Mouse (Mus musculus) forebrain, embryonic 15.5 days (tissue): ENCODE measurements around the gene Suz12. TPM values are rescaled to one million over a fixed set of nuclear protein-coding genes. Genes with fewer than 3 reads are reported as not detected.
"Not testable (repeated sequence)": the region's sequence is repeated elsewhere in the genome, so short reads cannot be mapped to it uniquely, and the experiment has no call there.

Experiments used
- ATAC-seq: fragments of 200-750 bp; cut with Nextera tagmentation; replicated peaks from 2 replicates; pipeline ENCODE4 v1.8.0; 2017; ENCODE audit warnings: mild to moderate bottlenecking, moderate TSS enrichment, moderate library complexity
- H3K27ac ChIP-seq: fragments of 300-500 bp; sonication (generic); replicated peaks from 2 replicates; pipeline ENCODE4 v1.5.1; 2015; ENCODE audit warnings: mild to moderate bottlenecking, inconsistent platforms
- H3K27me3 ChIP-seq: fragments of 300-500 bp; sonication (generic); 2 replicates; pipeline ENCODE4 v1.6.1; 2015; ENCODE audit warnings: inconsistent platforms
- H3K36me3 ChIP-seq: fragments of 300-500 bp; sonication (generic); 2 replicates; pipeline ENCODE4 v1.6.1; 2015; ENCODE audit warnings: mild to moderate bottlenecking, inconsistent platforms
- H3K4me1 ChIP-seq: fragments of 300-500 bp; sonication (generic); 2 replicates; pipeline ENCODE4 v1.6.1; 2015; ENCODE audit warnings: inconsistent platforms
- H3K4me2 ChIP-seq: fragments of 300-500 bp; sonication (generic); replicated peaks from 2 replicates; pipeline ENCODE4 v1.6.1; 2015; ENCODE audit warnings: mild to moderate bottlenecking, inconsistent platforms
- H3K4me3 ChIP-seq: fragments of 300-500 bp; sonication (generic); 2 replicates; pipeline ENCODE4 v1.5.1; 2015; ENCODE audit warnings: mild to moderate bottlenecking, inconsistent platforms
- H3K9ac ChIP-seq: fragments of 300-500 bp; sonication (generic); replicated peaks from 2 replicates; pipeline ENCODE4 v1.6.1; 2015; ENCODE audit warnings: mild to moderate bottlenecking, inconsistent platforms
- H3K9me3 ChIP-seq: fragments of 300-500 bp; sonication (generic); 2 replicates; pipeline ENCODE4 v1.6.1; 2016; ENCODE audit warnings: inconsistent platforms
- WGBS: fragments of 180-500 bp; shearing (Covaris S2); methylation state at CpG from one replicate; pipeline ENCODE4 v1.1.7; 2015; ENCODE audit warnings: mixed read lengths; 5-methylcytosine and 5-hydroxymethylcytosine counted together
- polyA plus RNA-seq: library from polyadenylated mRNA; unstranded; fragments of >200 nt; fragmentation: Nextera tagmentation; extraction: Ambion mirVana; gene quantifications from 2 replicates; pipeline ENCODE4 v1.2.1, GENCODE M21; 2015

Gene Suz12
- polyA plus RNA-seq, 1 experiment from 2014 or later: 21.1 TPM

- peak overlapping the region; percentile 94 for H3K9ac ChIP-seq
- peak overlapping the region; percentile 98 for H3K4me3 ChIP-seq
- H3K27me3 ChIP-seq: no peaks in the 10 kb centered on the region
- no peaks in the 10 kb centered on the region for H3K9me3 ChIP-seq
- WGBS: under 1% methylated on average over 46 of the region's 74 CpGs
- peaks cover 12% of the 10 kb centered on the region for H3K4me1 ChIP-seq
- H3K36me3 ChIP-seq: peaks cover 8% of the 10 kb centered on the region; the same call in 1 of the 2 replicates
- peak overlapping the region; percentile 73 for H3K4me2 ChIP-seq
- peak; percentile 51; the same call in 1 of the 2 replicates for ATAC-seq
- peak overlapping the region; percentile 99 for H3K27ac ChIP-seq
These were observed 707 bp downstream of the Suz12 start for GRCm38 (mm10) chr11:79993356-79994270.

GRCm38 (mm10) chr11:79994271-79994988 lies 1.5 kb downstream of the Suz12 start:
- 4% methylated on average over 7 of the region's 7 CpGs for WGBS
- H3K4me2 ChIP-seq: peak overlapping the region; percentile 73
- H3K27ac ChIP-seq: peak overlapping the region; percentile 99
- peaks cover 12% of the 10 kb centered on the region for H3K4me1 ChIP-seq
- H3K9me3 ChIP-seq: no peaks in the 10 kb centered on the region
- H3K27me3 ChIP-seq: no peaks in the 10 kb centered on the region
- ATAC-seq: no peak
- H3K36me3 ChIP-seq: peaks cover 13% of the 10 kb centered on the region
- peak overlapping the region; percentile 94 for H3K9ac ChIP-seq
- peak overlapping the region; percentile 98 for H3K4me3 ChIP-seq

GRCm38 (mm10) chr11:80016533-80016932 lies 23.6 kb downstream of the Suz12 start:
- H3K27me3 ChIP-seq, H3K4me2 ChIP-seq, H3K4me1 ChIP-seq, H3K27ac ChIP-seq, H3K4me3 ChIP-seq, H3K9me3 ChIP-seq, H3K9ac ChIP-seq, ATAC-seq: not testable (repeated sequence)
- 94% methylated on average over 5 of the region's 5 CpGs for WGBS
- H3K36me3 ChIP-seq: peaks cover 72% of the 10 kb centered on the region

- H3K4me1 ChIP-seq: no peaks in the 10 kb centered on the region
- H3K4me3 ChIP-seq: no peak overlapping the region
- no peak for ATAC-seq
- peaks cover 72% of the 10 kb centered on the region for H3K36me3 ChIP-seq
- H3K27ac ChIP-seq: no peak overlapping the region
- H3K4me2 ChIP-seq: no peak overlapping the region
- no peak overlapping the region for H3K9ac ChIP-seq
- 93% methylated on average over 1 of the region's 1 CpGs for WGBS
- no peaks in the 10 kb centered on the region for H3K27me3 ChIP-seq
- H3K9me3 ChIP-seq: no peaks in the 10 kb centered on the region
These were observed 26.9 kb downstream of the Suz12 start for GRCm38 (mm10) chr11:80019792-80020191.

- Histone ChIP-seq H3K9ac (no peak overlapping the region), H3K4me3 (no peak overlapping the region), H3K36me3 (peaks cover 73% of the 10 kb centered on the region), H3K9me3 (no peaks in the 10 kb centered on the region), H3K27me3 (no peaks in the 10 kb centered on the region), H3K27ac (no peak overlapping the region), H3K4me2 (no peak overlapping the region), H3K4me1 (no peaks in the 10 kb centered on the region)
- WGBS: 91% methylated on average over 4 of the region's 4 CpGs
- no peak for ATAC-seq
These were observed 28.4 kb downstream of the Suz12 start for GRCm38 (mm10) chr11:80021306-80021705.

- peaks cover 24% of the 10 kb centered on the region for H3K36me3 ChIP-seq
- H3K9ac ChIP-seq: no peak overlapping the region
- no peaks in the 10 kb centered on the region for H3K4me1 ChIP-seq
- no peak for ATAC-seq
- WGBS: 80% methylated on average over 8 of the region's 8 CpGs
- no peaks in the 10 kb centered on the region for H3K9me3 ChIP-seq
- H3K4me3 ChIP-seq: no peak overlapping the region
- no peak overlapping the region for H3K27ac ChIP-seq
- no peak overlapping the region for H3K4me2 ChIP-seq
- no peaks in the 10 kb centered on the region for H3K27me3 ChIP-seq
These were observed 44.6 kb downstream of the Suz12 start for GRCm38 (mm10) chr11:80037495-80037894.

- H3K27me3 ChIP-seq: no peaks in the 10 kb centered on the region
- H3K9me3 ChIP-seq: no peaks in the 10 kb centered on the region
- WGBS: 56% methylated on average over 10 of the region's 10 CpGs
- ATAC-seq: no peak
- 0 out of 2 replicates have a peak, but pooled peaks cover 4% of the 10 kb centered on the region for H3K36me3 ChIP-seq
- no peak overlapping the region for H3K9ac ChIP-seq
- H3K4me3 ChIP-seq: no peak overlapping the region
- no peak overlapping the region for H3K4me2 ChIP-seq
- no peaks in the 10 kb centered on the region for H3K4me1 ChIP-seq
- no peak overlapping the region for H3K27ac ChIP-seq
These were observed 49.9 kb downstream of the Suz12 start for GRCm38 (mm10) chr11:80042615-80043418.

- WGBS: 87% methylated on average over 8 of the region's 8 CpGs
- H3K4me2 ChIP-seq: no peak overlapping the region
- no peak overlapping the region for H3K4me3 ChIP-seq
- H3K4me1 ChIP-seq: no peaks in the 10 kb centered on the region
- H3K9ac ChIP-seq: no peak overlapping the region
- 0 out of 2 replicates have a peak, but pooled peaks cover 4% of the 10 kb centered on the region for H3K36me3 ChIP-seq
- H3K9me3 ChIP-seq: no peaks in the 10 kb centered on the region
- ATAC-seq: no peak
- H3K27ac ChIP-seq: no peak overlapping the region
- H3K27me3 ChIP-seq: no peaks in the 10 kb centered on the region
These were observed 50.5 kb downstream of the Suz12 start for GRCm38 (mm10) chr11:80043419-80043817.

- no peak for ATAC-seq
- no peaks in the 10 kb centered on the region for H3K4me1 ChIP-seq
- H3K27me3 ChIP-seq: no peaks in the 10 kb centered on the region
- H3K9me3 ChIP-seq: no peaks in the 10 kb centered on the region
- H3K36me3 ChIP-seq: 0 out of 2 replicates have a peak, but pooled peaks cover 4% of the 10 kb centered on the region
- no peak overlapping the region for H3K9ac ChIP-seq
- WGBS: 88% methylated on average over 7 of the region's 7 CpGs
- no peak overlapping the region for H3K4me3 ChIP-seq
- no peak overlapping the region for H3K4me2 ChIP-seq
- no peak overlapping the region for H3K27ac ChIP-seq
These were observed 54.0 kb downstream of the Suz12 start for GRCm38 (mm10) chr11:80046856-80047255.

GRCm38 (mm10) chr11:80050088-80050487 lies 57.2 kb downstream of the Suz12 start:
- Histone ChIP-seq H3K9ac (no peak overlapping the region), H3K27ac (no peak overlapping the region), H3K9me3 (no peaks in the 10 kb centered on the region), H3K36me3 (0 out of 2 replicates have a peak, but pooled peaks cover 4% of the 10 kb centered on the region), H3K4me2 (no peak overlapping the region), H3K4me3 (no peak overlapping the region), H3K4me1 (no peaks in the 10 kb centered on the region), H3K27me3 (no peaks in the 10 kb centered on the region)
- no peak for ATAC-seq
- WGBS: 83% methylated on average over 2 of the region's 2 CpGs

- WGBS: 81% methylated on average over 7 of the region's 7 CpGs
- no peak overlapping the region for H3K9ac ChIP-seq
- no peaks in the 10 kb centered on the region for H3K27me3 ChIP-seq
- ATAC-seq: no peak
- no peak overlapping the region for H3K4me3 ChIP-seq
- H3K36me3 ChIP-seq: peaks cover 13% of the 10 kb centered on the region
- no peaks in the 10 kb centered on the region for H3K4me1 ChIP-seq
- no peak overlapping the region for H3K4me2 ChIP-seq
- no peak overlapping the region for H3K27ac ChIP-seq
- no peaks in the 10 kb centered on the region for H3K9me3 ChIP-seq
These were observed 59.5 kb downstream of the Suz12 start for GRCm38 (mm10) chr11:80052456-80052855.
